Mouse (Mus musculus): ENCODE measurements at regions not wholly inside any gene's neighbourhood (a gene's known extent, or its start where the extent isn't known, plus 50 kb on each side); places are given as distances from the start of the nearest gene placed in this dataset.

GRCm38 (mm10) chr7:70416185-70416941 is 49.8 kb upstream of the Nr2f2 start:
- H3K4me1 ChIP-seq (ENCODE audit: control insufficient read depth, insufficient read depth, insufficient read length, low read length) = no peaks in the 10 kb centered on the region
- H3K27ac ChIP-seq (replicated peaks; ENCODE audit: low read depth, low read length) = no peak overlapping the region
- no peak overlapping the region for H3K4me3 ChIP-seq (ENCODE audit: insufficient read depth, low read depth, low read length)
